Mouse (Mus musculus): ENCODE data around the gene Trim62.

DNA sequence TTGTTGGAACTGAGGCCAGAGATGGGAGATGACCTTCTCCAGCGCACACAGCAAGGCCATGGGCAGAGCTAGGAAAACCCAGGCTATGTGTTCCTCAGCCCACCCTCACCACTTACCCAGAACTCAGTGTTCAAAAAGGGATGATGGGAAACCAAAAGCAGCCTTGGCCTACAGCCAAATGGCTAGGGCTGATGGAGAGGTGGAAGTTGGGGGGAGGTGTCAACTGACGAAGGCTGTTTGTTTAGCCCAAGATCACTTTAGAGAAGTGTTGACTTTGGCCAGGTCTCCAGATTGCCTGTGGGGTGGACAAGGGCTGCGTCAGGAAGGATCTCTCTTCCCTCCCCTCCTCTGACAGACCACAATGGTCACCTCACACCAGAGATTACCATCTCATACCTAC lies 34.8 kb downstream of the Trim62 start:
- no peak for TF ChIP-seq POLR2A (IDR thresholded peaks at IDR 0.05; ENCODE audit: insufficient read depth, low read length)
- TF ChIP-seq CTCF (IDR thresholded peaks at IDR 0.05; ENCODE audit: low read depth, low read length): no peak
- TF ChIP-seq EP300 (IDR thresholded peaks at IDR 0.05; ENCODE audit: insufficient read depth, low read depth, low read length): no peak
